Mouse (Mus musculus): ENCODE data around the gene 4930558K02Rik. TPM values are rescaled to one million over a fixed set of nuclear protein-coding genes. Genes with fewer than 3 reads are reported as not detected.
A peak's percentile ranks its signal among the peaks of the same experiment; 100 is the strongest.

4930558K02Rik gene
- polyA plus RNA-seq, 1 experiment: not detected

GRCm38 (mm10) chr1:161980046-161980445 lies 610 bp upstream of the 4930558K02Rik start:
- TF ChIP-seq CTCF (IDR thresholded peaks at IDR 0.05; ENCODE audit: borderline replicate concordance, insufficient read depth, low read length) (no peak), POLR2A (IDR thresholded peaks at IDR 0.05; ENCODE audit: low read depth, low read length) (no peak)

GRCm38 (mm10) chr1:161978173-161978700 lies 1.2 kb downstream of the 4930558K02Rik start:
- Histone ChIP-seq H3K4me1 (ENCODE audit: control insufficient read depth, insufficient read depth, low read length) (peaks cover 16% of the 10 kb centered on the region), H3K27ac (ENCODE audit: insufficient read depth, low read length) (no peak overlapping the region), H3K4me3 (ENCODE audit: insufficient read depth, low read length) (no peak overlapping the region)
- TF ChIP-seq POLR2A (IDR thresholded peaks at IDR 0.05; ENCODE audit: low read depth, low read length) (no peak), CTCF (IDR thresholded peaks at IDR 0.05; ENCODE audit: borderline replicate concordance, insufficient read depth, low read length) (no peak)

More at GRCm38 (mm10) chr1:161980046-161980445, 610 bp upstream of the 4930558K02Rik start:
- peaks cover 21% of the 10 kb centered on the region for H3K4me1 ChIP-seq (ENCODE audit: control insufficient read depth, insufficient read depth, low read length)
- H3K4me3 ChIP-seq (ENCODE audit: insufficient read depth, low read length): no peak overlapping the region
- H3K27ac ChIP-seq (ENCODE audit: insufficient read depth, low read length): peak overlapping the region; percentile 64

GRCm38 (mm10) chr1:161977331-161977730 lies 2.1 kb downstream of the 4930558K02Rik start:
- peaks cover 16% of the 10 kb centered on the region for H3K4me1 ChIP-seq (ENCODE audit: control insufficient read depth, insufficient read depth, low read length)
- TF ChIP-seq POLR2A (IDR thresholded peaks at IDR 0.05; ENCODE audit: low read depth, low read length) (no peak), CTCF (IDR thresholded peaks at IDR 0.05; ENCODE audit: borderline replicate concordance, insufficient read depth, low read length) (no peak)
- H3K27ac ChIP-seq (ENCODE audit: insufficient read depth, low read length): no peak overlapping the region
- no peak overlapping the region for H3K4me3 ChIP-seq (ENCODE audit: insufficient read depth, low read length)

- Histone ChIP-seq H3K4me1 (ENCODE audit: control insufficient read depth, insufficient read depth, low read length) (peaks cover 16% of the 10 kb centered on the region), H3K27ac (ENCODE audit: insufficient read depth, low read length) (no peak overlapping the region; the same call in 1 of the 2 replicates), H3K4me3 (ENCODE audit: insufficient read depth, low read length) (no peak overlapping the region)
- TF ChIP-seq CTCF (IDR thresholded peaks at IDR 0.05; ENCODE audit: borderline replicate concordance, insufficient read depth, low read length) (0 out of 2 replicates have a peak, but pooled peaks have one; percentile 15), POLR2A (IDR thresholded peaks at IDR 0.05; ENCODE audit: low read depth, low read length) (no peak)
These were observed 2.9 kb downstream of the 4930558K02Rik start for GRCm38 (mm10) chr1:161976255-161977182.

GRCm38 (mm10) chr1:161972233-161972632 lies 7.2 kb downstream of the 4930558K02Rik start:
- Histone ChIP-seq H3K4me3 (ENCODE audit: insufficient read depth, low read length) (no peak overlapping the region), H3K27ac (ENCODE audit: insufficient read depth, low read length) (no peak overlapping the region), H3K4me1 (ENCODE audit: control insufficient read depth, insufficient read depth, low read length) (peaks cover 11% of the 10 kb centered on the region; the same call in 1 of the 2 replicates)
- no peak for TF ChIP-seq POLR2A (IDR thresholded peaks at IDR 0.05; ENCODE audit: low read depth, low read length)
- no peak for TF ChIP-seq CTCF (IDR thresholded peaks at IDR 0.05; ENCODE audit: borderline replicate concordance, insufficient read depth, low read length)

- Histone ChIP-seq H3K4me3 (ENCODE audit: insufficient read depth, low read length) (no peak overlapping the region), H3K4me1 (ENCODE audit: control insufficient read depth, insufficient read depth, low read length) (peaks cover 4% of the 10 kb centered on the region; the same call in 1 of the 2 replicates), H3K27ac (ENCODE audit: insufficient read depth, low read length) (no peak overlapping the region)
- TF ChIP-seq CTCF (IDR thresholded peaks at IDR 0.05; ENCODE audit: borderline replicate concordance, insufficient read depth, low read length) (no peak), POLR2A (IDR thresholded peaks at IDR 0.05; ENCODE audit: low read depth, low read length) (no peak)
These were observed 8.6 kb downstream of the 4930558K02Rik start for GRCm38 (mm10) chr1:161970874-161971273.

GRCm38 (mm10) chr1:161968589-161969407 lies 10.6 kb downstream of the 4930558K02Rik start, which contains the start of gene Pigc:
Gene Pigc, plus strand, starts transcription at chr1:161969186.
- TF ChIP-seq CTCF (IDR thresholded peaks at IDR 0.05; ENCODE audit: borderline replicate concordance, insufficient read depth, low read length): peak; percentile 77; the same call in 1 of the 2 replicates
- peak; percentile 49; the same call in 1 of the 2 replicates for TF ChIP-seq POLR2A (IDR thresholded peaks at IDR 0.05; ENCODE audit: low read depth, low read length)
- Histone ChIP-seq H3K4me3 (ENCODE audit: insufficient read depth, low read length) (peak within 1 kb of the TSS; percentile 69), H3K27ac (ENCODE audit: insufficient read depth, low read length) (peak within 1 kb of the TSS; percentile 48), H3K4me1 (ENCODE audit: control insufficient read depth, insufficient read depth, low read length) (peaks cover 4% of the 10 kb centered on the region; the same call in 1 of the 2 replicates)

- Histone ChIP-seq H3K4me1 (ENCODE audit: control insufficient read depth, insufficient read depth, low read length) (peaks cover 4% of the 10 kb centered on the region; the same call in 1 of the 2 replicates), H3K4me3 (ENCODE audit: insufficient read depth, low read length) (no peak overlapping the region), H3K27ac (ENCODE audit: insufficient read depth, low read length) (no peak overlapping the region)
- TF ChIP-seq POLR2A (IDR thresholded peaks at IDR 0.05; ENCODE audit: low read depth, low read length) (no peak), CTCF (IDR thresholded peaks at IDR 0.05; ENCODE audit: borderline replicate concordance, insufficient read depth, low read length) (no peak)
These were observed 11.5 kb downstream of the 4930558K02Rik start for GRCm38 (mm10) chr1:161967936-161968335.

Data from embryonic fibroblast, embryonic 13.5 days (primary cell).